Mouse (Mus musculus): ENCODE data around the gene Lrrc8c. TPM values are rescaled to one million over a fixed set of nuclear protein-coding genes. Genes with fewer than 3 reads are reported as not detected.

Lrrc8c gene
- polyA plus RNA-seq, 1 experiment from 2014 or later, result 23.0 TPM

DNA sequence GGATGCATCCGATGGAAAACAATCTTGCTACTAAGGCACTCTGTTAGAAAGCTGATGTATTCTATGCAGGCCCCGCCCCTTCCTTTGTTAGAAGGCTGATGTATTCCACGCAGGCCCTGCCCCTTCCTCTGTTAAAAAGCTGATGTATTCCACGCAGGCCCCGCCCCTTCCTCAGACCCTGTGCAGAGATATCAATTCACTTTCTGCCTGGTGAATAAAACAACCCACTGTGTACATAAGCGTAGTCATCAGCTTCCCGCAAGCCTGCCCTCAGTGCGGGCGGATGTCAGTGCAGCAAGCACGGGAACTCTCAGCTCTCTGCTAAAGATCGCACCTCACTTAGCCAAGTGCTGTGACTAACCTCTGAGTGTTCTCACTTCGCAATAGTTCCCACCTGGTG lies 90.5 kb downstream of the Lrrc8c start:
- Histone ChIP-seq H3K4me1 (ENCODE audit: insufficient read depth, low read depth, low read length) (no peaks in the 10 kb centered on the region), H3K9me3 (ENCODE audit: low read length) (no peaks in the 10 kb centered on the region), H3K9ac (replicated peaks; ENCODE audit: low read depth) (no peak overlapping the region), H3K27me3 (replicated peaks; ENCODE audit: insufficient read depth, low read length) (no peaks in the 10 kb centered on the region), H3K36me3 (ENCODE audit: insufficient read depth, low read length) (peaks cover 17% of the 10 kb centered on the region), H3K4me2 (replicated peaks; ENCODE audit: low read depth, low read length) (no peak overlapping the region), H3K27ac (ENCODE audit: low read length) (no peak overlapping the region), H3K4me3 (ENCODE audit: low read depth, low read length) (no peak overlapping the region)
- 52% methylated on average over 12 of the region's 12 CpGs for WGBS
- peak; percentile 80 for DNase-seq (ENCODE audit: low spot score)
- TF ChIP-seq CTCF (IDR thresholded peaks at IDR 0.05) (peak; percentile 7; the same call in 1 of the 2 replicates), EP300 (IDR thresholded peaks at IDR 0.05) (peak; percentile 65)
- ATAC-seq, result peak; percentile 89

DNA sequence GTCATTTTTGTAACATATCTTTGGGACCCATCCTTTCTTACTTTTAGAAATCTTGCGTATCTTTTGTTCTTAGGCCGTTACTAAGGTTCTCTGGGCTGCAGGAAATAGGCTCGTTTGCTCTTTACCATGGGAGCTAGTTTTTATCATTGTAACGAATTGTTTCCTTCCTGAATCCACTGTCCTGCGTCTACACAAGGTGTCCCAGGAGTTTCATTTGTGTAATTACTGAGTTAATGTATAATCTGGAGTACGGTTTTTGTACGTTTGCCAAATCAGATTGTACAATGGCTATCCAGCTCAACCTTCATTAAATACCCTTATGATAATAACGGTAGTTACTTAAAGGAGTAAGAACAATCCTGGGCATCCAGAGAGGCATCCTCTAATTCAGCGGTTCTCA lies 93.8 kb downstream of the Lrrc8c start:
- Histone ChIP-seq H3K27ac (ENCODE audit: low read length) (0 out of 2 replicates have a peak overlapping the region, but pooled peaks have one; percentile 20), H3K9ac (replicated peaks; ENCODE audit: low read depth) (no peak overlapping the region), H3K27me3 (replicated peaks; ENCODE audit: insufficient read depth, low read length) (no peaks in the 10 kb centered on the region), H3K4me2 (replicated peaks; ENCODE audit: low read depth, low read length) (no peak overlapping the region), H3K9me3 (ENCODE audit: low read length) (no peaks in the 10 kb centered on the region), H3K36me3 (ENCODE audit: insufficient read depth, low read length) (no peaks in the 10 kb centered on the region), H3K4me1 (ENCODE audit: insufficient read depth, low read depth, low read length) (no peaks in the 10 kb centered on the region), H3K4me3 (ENCODE audit: low read depth, low read length) (no peak overlapping the region)
- 32% methylated on average over 9 of the region's 9 CpGs for WGBS
- ATAC-seq (peak; percentile 18; the same call in 1 of the 2 replicates), DNase-seq (ENCODE audit: low spot score) (peak; percentile 61)
- TF ChIP-seq EP300 (IDR thresholded peaks at IDR 0.05) (peak; percentile 71), CTCF (IDR thresholded peaks at IDR 0.05) (no peak)

DNA sequence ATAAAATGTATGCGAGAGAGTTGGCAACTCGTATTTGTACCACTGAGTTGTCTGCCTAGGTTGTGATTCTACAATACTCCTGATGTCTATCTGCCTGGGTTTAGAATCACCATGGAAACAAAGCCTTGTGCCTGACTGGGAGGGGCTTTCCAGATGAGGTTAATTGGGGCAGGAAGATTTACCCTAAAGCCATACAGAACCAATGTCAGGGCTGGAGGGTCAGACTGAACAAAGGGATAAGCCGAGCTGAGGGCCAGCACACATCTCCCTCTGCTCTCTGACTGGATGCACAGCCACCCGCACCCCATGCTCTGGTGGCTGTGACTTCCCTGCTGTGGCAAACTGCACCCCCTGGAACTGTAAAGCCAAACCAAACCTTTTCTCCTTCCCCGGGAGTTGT lies 94.8 kb downstream of the Lrrc8c start:
- H3K9me3 ChIP-seq (ENCODE audit: low read length), result no peaks in the 10 kb centered on the region
- H3K9ac ChIP-seq (replicated peaks; ENCODE audit: low read depth), result no peak overlapping the region
- 69% methylated on average over 5 of the region's 5 CpGs for WGBS
- H3K4me3 ChIP-seq (ENCODE audit: low read depth, low read length), result no peak overlapping the region
- DNase-seq (ENCODE audit: low spot score) (no peak), ATAC-seq (no peak)
- no peaks in the 10 kb centered on the region for H3K27me3 ChIP-seq (replicated peaks; ENCODE audit: insufficient read depth, low read length)
- TF ChIP-seq EP300 (IDR thresholded peaks at IDR 0.05), result no peak
- TF ChIP-seq CTCF (IDR thresholded peaks at IDR 0.05), result no peak
- H3K4me2 ChIP-seq (replicated peaks; ENCODE audit: low read depth, low read length), result no peak overlapping the region
- no peaks in the 10 kb centered on the region for H3K36me3 ChIP-seq (ENCODE audit: insufficient read depth, low read length)
- H3K4me1 ChIP-seq (ENCODE audit: insufficient read depth, low read depth, low read length), result no peaks in the 10 kb centered on the region
- H3K27ac ChIP-seq (ENCODE audit: low read length), result peak overlapping the region; percentile 49; the same call in 1 of the 2 replicates

DNA sequence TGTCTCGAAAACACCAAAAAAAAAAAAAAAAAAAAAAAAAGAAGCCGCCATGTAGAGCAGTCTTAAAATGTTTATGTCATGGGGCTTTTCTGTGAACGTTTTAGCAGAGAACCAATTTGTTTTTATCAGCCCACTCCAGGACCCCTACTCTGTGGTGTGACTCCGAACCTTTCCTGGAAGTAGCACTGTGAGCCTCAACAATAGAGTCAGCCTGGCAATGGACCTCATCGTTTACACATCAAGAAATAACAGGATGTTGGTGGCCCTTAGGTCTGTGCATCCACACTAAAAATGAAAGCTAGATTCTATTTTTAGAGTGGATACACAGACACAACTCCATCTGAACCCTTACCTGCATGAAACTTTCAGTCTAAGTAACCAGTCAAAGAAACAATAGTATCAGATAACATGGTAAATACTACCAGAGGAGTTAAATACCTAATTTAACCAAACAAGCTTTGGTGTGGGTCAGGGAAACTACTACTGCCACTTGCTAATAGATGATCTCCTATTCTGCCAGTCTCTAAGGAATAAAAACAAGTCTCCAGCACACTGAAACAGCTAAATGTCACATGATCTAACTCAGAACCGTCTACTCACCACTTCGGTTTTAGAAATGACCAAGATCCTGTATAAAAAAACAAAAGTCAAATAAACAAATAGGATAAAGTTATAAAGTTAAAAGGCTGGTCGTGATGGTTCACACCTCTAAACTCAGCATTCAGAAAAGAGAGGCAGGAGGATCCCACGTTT lies 95.7 kb downstream of the Lrrc8c start:
- Histone ChIP-seq H3K4me1 (ENCODE audit: insufficient read depth, low read depth, low read length) (no peaks in the 10 kb centered on the region), H3K27ac (ENCODE audit: low read length) (no peak overlapping the region), H3K9ac (replicated peaks; ENCODE audit: low read depth) (no peak overlapping the region), H3K36me3 (ENCODE audit: insufficient read depth, low read length) (no peaks in the 10 kb centered on the region), H3K4me3 (ENCODE audit: low read depth, low read length) (no peak overlapping the region), H3K9me3 (ENCODE audit: low read length) (no peaks in the 10 kb centered on the region), H3K27me3 (replicated peaks; ENCODE audit: insufficient read depth, low read length) (no peaks in the 10 kb centered on the region), H3K4me2 (replicated peaks; ENCODE audit: low read depth, low read length) (no peak overlapping the region)
- WGBS, result 43% methylated on average over 9 of the region's 9 CpGs
- DNase-seq (ENCODE audit: low spot score) (peak; percentile 39), ATAC-seq (peak; percentile 67)
- TF ChIP-seq EP300 (IDR thresholded peaks at IDR 0.05) (peak; percentile 51), CTCF (IDR thresholded peaks at IDR 0.05) (no peak)

DNA sequence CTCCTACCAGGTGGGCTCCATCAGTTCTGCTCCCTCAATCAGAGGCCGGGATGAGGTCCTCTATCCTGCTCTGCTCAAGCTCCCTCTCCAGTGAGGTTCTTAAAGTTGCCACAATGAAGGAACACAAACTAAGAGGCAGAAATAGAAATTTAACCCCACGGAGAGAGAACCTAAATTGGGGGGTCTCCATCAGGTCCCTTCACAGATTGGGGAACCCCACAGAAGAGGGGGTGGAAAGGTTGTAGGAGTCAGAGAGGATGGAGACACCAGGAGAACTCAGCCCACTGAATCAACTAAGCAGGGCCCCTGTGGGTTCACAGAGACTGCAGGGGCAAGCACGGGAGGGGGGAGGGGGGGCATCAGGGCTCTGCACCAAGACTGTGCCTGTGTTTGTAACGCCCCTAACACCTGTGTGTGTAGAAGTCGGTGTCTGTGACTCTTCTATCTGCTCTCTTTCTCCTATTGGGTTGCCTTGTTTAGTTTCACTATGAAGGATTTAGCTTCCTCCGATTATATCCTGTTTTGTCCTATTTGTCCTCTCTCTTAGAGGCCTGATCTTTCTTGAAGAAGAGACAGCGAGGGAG lies 96.8 kb downstream of the Lrrc8c start:
- no peaks in the 10 kb centered on the region for H3K27me3 ChIP-seq (replicated peaks; ENCODE audit: insufficient read depth, low read length)
- H3K4me2 ChIP-seq (replicated peaks; ENCODE audit: low read depth, low read length), result no peak overlapping the region
- no peaks in the 10 kb centered on the region for H3K4me1 ChIP-seq (ENCODE audit: insufficient read depth, low read depth, low read length)
- H3K36me3 ChIP-seq (ENCODE audit: insufficient read depth, low read length), result no peaks in the 10 kb centered on the region
- H3K27ac ChIP-seq (ENCODE audit: low read length), result no peak overlapping the region
- no peaks in the 10 kb centered on the region for H3K9me3 ChIP-seq (ENCODE audit: low read length)
- DNase-seq (ENCODE audit: low spot score) (no peak), ATAC-seq (no peak)
- H3K4me3 ChIP-seq (ENCODE audit: low read depth, low read length), result no peak overlapping the region
- no peak overlapping the region for H3K9ac ChIP-seq (replicated peaks; ENCODE audit: low read depth)
- TF ChIP-seq EP300 (IDR thresholded peaks at IDR 0.05) (no peak), CTCF (IDR thresholded peaks at IDR 0.05) (no peak)
- WGBS, result 50% methylated on average over 7 of the region's 7 CpGs

DNA sequence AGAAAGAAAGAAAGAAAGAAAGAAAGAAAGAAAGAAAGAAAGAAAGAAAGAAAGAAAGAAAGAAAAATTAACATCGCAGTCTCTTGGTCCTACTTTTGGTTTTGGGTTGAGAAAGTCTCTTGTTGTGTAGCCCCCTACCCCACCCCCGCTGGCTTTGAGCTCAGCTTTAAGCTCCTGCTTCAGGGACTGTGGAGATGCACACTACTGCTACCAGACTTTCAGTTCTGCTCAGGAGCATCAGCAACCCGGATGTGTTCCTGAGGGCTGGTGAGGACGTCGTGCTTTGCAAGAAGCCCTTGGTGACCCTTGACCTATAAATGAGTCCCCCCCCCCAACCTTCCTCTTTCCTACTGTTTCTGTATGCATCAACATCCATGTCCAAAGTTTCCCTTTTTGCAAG lies 97.3 kb downstream of the Lrrc8c start:
- 56% methylated on average over 5 of the region's 5 CpGs for WGBS
- Histone ChIP-seq H3K4me2 (replicated peaks; ENCODE audit: low read depth, low read length) (no peak overlapping the region), H3K4me3 (ENCODE audit: low read depth, low read length) (no peak overlapping the region), H3K27me3 (replicated peaks; ENCODE audit: insufficient read depth, low read length) (no peaks in the 10 kb centered on the region), H3K9me3 (ENCODE audit: low read length) (no peaks in the 10 kb centered on the region), H3K4me1 (ENCODE audit: insufficient read depth, low read depth, low read length) (peaks cover 4% of the 10 kb centered on the region; the same call in 1 of the 2 replicates), H3K9ac (replicated peaks; ENCODE audit: low read depth) (no peak overlapping the region), H3K36me3 (ENCODE audit: insufficient read depth, low read length) (no peaks in the 10 kb centered on the region), H3K27ac (ENCODE audit: low read length) (no peak overlapping the region)
- no peak for ATAC-seq
- no peak for TF ChIP-seq EP300 (IDR thresholded peaks at IDR 0.05)
- no peak for TF ChIP-seq CTCF (IDR thresholded peaks at IDR 0.05)
- DNase-seq (ENCODE audit: low spot score), result no peak
